41 mouse cellular contexts compared by ENCODE assay signal in the genomic region with DNA sequence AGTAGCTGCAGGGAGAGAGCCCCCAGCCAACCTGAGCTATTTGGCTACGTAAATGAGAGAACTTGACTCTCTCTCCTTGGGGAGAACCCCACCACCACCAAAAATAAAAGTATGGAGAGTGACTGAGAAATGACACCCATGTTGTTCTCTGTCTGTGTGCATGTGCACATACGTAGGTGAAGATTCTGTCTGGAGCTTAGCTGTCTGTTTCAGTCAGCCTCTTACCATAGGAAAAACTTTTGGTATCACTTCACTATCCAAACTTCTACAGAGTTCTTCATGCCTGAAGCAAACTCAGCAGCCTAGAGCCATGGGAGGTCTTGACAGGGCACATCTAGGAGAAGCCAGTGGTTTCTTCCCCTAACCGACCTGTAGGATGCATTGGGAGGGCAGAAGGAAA. TPM values are rescaled to one million over a fixed set of nuclear protein-coding genes. Genes with fewer than 3 reads are reported as not detected.
"Had no signal": no experiment of that assay in that cellular context is flagged by ENCODE, and none has a peak within 500 bp of the region (broad histone marks: within the 10 kb centered on the region; RNA-seq: fewer than 3 reads in every experiment).

No protein-coding gene starts in this region.

- DNase-seq: left cerebral cortex, postnatal 4 days; liver; liver, embryonic 13.5 days; liver, postnatal 0 days; lung, adult 18-20 months; lung, adult 2 months; lung, embryonic 14.5 days; lung, postnatal 10 days; lung, postnatal 14 days; lung, postnatal 36 days; lung, postnatal 4 days; midbrain, embryonic 14.5 days had no signal

- H3K27me3 ChIP-seq: limb, embryonic 12.5 days; limb, embryonic 15.5 days; lung, embryonic 15.5 days; midbrain, embryonic 12.5 days; midbrain, embryonic 13.5 days; midbrain, embryonic 15.5 days; neural tube, embryonic 12.5 days had no signal

- H3K9me3 ChIP-seq: limb, embryonic 10.5 days; limb, embryonic 12.5 days; limb, embryonic 13.5 days; liver, embryonic 12.5 days; liver, embryonic 13.5 days; liver, embryonic 15.5 days; lung, embryonic 15.5 days; midbrain, embryonic 13.5 days; midbrain, embryonic 15.5 days; neural tube, embryonic 12.5 days had no signal

- H3K4me2 ChIP-seq: limb, embryonic 12.5 days; limb, embryonic 13.5 days; limb, embryonic 15.5 days; liver, embryonic 11.5 days; liver, embryonic 12.5 days; liver, embryonic 13.5 days; liver, embryonic 15.5 days; lung, embryonic 14.5 days; lung, embryonic 15.5 days; midbrain, embryonic 12.5 days; midbrain, embryonic 13.5 days; midbrain, embryonic 15.5 days; neural tube, embryonic 12.5 days had no signal

- H3K4me1 ChIP-seq: limb, embryonic 10.5 days; limb, embryonic 12.5 days; limb, embryonic 13.5 days; limb, embryonic 15.5 days; liver, embryonic 13.5 days; midbrain, embryonic 12.5 days; midbrain, embryonic 13.5 days; midbrain, embryonic 15.5 days; neural tube, embryonic 12.5 days had no signal

- H3K4me3 ChIP-seq: left cerebral cortex, adult 2 months; limb, embryonic 10.5 days; limb, embryonic 12.5 days; limb, embryonic 13.5 days; limb, embryonic 15.5 days; liver, embryonic 12.5 days; liver, embryonic 13.5 days; liver, embryonic 15.5 days; lung, embryonic 15.5 days; megakaryocyte, embryonic 14.5 days; midbrain, embryonic 10.5 days; midbrain, embryonic 12.5 days; midbrain, embryonic 13.5 days; midbrain, embryonic 15.5 days; myocyte; neural tube, embryonic 12.5 days had no signal

- ATAC-seq: liver, embryonic 12.5 days; liver, postnatal 0 days; lung, postnatal 0 days; midbrain, embryonic 13.5 days; midbrain, embryonic 15.5 days; midbrain, embryonic 16.5 days had no signal

- H3K36me3 ChIP-seq: limb, embryonic 10.5 days; limb, embryonic 12.5 days; limb, embryonic 13.5 days; limb, embryonic 15.5 days; liver, embryonic 12.5 days; liver, embryonic 13.5 days; liver, embryonic 15.5 days; lung, embryonic 15.5 days; midbrain, embryonic 10.5 days; midbrain, embryonic 12.5 days; midbrain, embryonic 13.5 days; midbrain, embryonic 15.5 days; neural tube, embryonic 12.5 days had no signal

- H3K9ac ChIP-seq: limb, embryonic 12.5 days; limb, embryonic 13.5 days; limb, embryonic 15.5 days; liver, embryonic 12.5 days; liver, embryonic 13.5 days; liver, embryonic 14.5 days; liver, embryonic 15.5 days; liver, postnatal 0 days; lung, embryonic 14.5 days; lung, embryonic 15.5 days; midbrain, embryonic 12.5 days; midbrain, embryonic 13.5 days; midbrain, embryonic 15.5 days; neural tube, embryonic 12.5 days had no signal

- H3K27ac ChIP-seq: left cerebral cortex, adult 2 months; limb, embryonic 10.5 days; limb, embryonic 12.5 days; limb, embryonic 13.5 days; limb, embryonic 15.5 days; liver, embryonic 12.5 days; liver, embryonic 13.5 days; liver, embryonic 14.5 days; liver, embryonic 15.5 days; lung, embryonic 15.5 days; macrophage; midbrain, embryonic 10.5 days; midbrain, embryonic 12.5 days; midbrain, embryonic 13.5 days; midbrain, embryonic 15.5 days; neural tube, embryonic 12.5 days had no signal

RNA-seq across cellular contexts. Expression of a gene that starts 2.5 kb away (rescaled TPM):
- total RNA-seq: left cerebral cortex, adult 18-20 months; left cerebral cortex, adult 2 months; left cerebral cortex, postnatal 10 days; left cerebral cortex, postnatal 25 days; left cerebral cortex, postnatal 36 days; left cerebral cortex, postnatal 4 days; megakaryocyte progenitor cell, adult 5-6 weeks; megakaryocyte, adult 5-6 weeks; megakaryocyte-erythroid progenitor cell, adult 5-6 weeks; monocyte, adult 5-6 weeks had no signal
- polyA plus RNA-seq: limb, embryonic 10.5 days; limb, embryonic 11.5 days; limb, embryonic 12.5 days; limb, embryonic 13.5 days; limb, embryonic 15.5 days; macrophage; midbrain, embryonic 13.5 days; midbrain, embryonic 15.5 days; midbrain, embryonic 16.5 days had no signal
